Mouse (Mus musculus) left cerebral cortex, postnatal 4 days (tissue): ENCODE results near the gene Kcnd3. TPM values are rescaled to one million over a fixed set of nuclear protein-coding genes. Genes with fewer than 3 reads are reported as not detected.

Source experiments
- DNase-seq: peaks from one replicate; pipeline ENCODE4 v3.0.0-alpha.2; 2022
- intact Hi-C: fragments of 180-260 bp; cut with DNase I; formaldehyde crosslinking; loops from one replicate; pipeline ENCODE4 v1.15.1; 2025
- total RNA-seq, 2 experiments: library from RNA; stranded (reverse); gene quantifications; 2 replicates each; pipeline ENCODE4 v1.2.3; 2021

Kcnd3 gene
- total RNA-seq, 2 experiments from 2014 or later: 35.8 to 41.2 TPM

DNA sequence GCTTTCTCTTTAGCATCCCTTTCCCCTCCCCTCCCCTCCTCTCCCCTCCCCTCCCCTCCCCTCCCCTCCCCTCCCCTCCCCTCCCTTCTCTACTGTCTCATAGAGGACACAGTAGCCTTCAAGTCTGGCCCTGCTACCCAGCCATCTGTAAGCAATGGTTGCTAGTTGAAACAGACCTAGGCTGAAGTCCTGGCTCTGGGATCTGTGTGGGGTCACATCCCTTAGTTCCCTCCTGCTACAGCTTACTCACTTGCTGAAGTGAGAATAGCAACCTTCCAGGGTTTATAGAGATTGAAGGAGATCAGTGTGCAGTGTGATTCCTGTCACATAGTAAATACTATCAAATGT, 262.7 kb downstream of the Kcnd3 start:
- intact Hi-C loops: no loop called here
- DNase-seq: no peak

DNA sequence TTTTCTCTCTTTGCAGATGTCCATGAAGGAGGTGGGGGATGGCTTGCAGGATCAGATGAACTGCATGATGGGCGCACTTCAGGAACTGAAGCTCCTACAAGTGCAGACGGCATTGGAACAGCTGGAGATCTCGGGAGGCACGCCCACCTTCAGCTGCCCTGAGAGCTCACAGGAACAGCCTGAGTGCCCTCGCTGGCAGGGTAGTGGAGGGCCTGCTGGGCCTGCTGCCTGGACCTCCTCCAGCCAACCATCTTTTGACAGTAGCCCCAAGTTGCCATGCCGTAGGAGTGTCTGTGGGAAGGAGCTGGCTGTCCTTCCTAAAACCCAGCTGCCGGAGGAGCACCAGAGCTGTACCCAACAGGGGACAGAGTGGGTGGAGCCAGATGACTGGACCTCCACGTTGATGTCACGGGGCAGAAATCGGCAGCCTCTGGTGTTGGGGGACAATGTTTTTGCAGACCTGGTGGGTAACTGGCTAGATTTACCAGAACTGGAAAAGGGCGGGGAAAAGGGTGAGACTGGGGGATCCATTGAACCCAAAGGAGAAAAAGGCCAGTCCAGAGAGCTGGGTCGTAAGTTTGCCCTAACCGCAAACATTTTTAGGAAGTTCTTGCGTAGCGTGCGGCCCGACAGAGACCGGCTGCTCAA, 264.3 kb downstream of the Kcnd3 start:
- DNase-seq: peak; percentile 89
- intact Hi-C loops: no loop called here

DNA sequence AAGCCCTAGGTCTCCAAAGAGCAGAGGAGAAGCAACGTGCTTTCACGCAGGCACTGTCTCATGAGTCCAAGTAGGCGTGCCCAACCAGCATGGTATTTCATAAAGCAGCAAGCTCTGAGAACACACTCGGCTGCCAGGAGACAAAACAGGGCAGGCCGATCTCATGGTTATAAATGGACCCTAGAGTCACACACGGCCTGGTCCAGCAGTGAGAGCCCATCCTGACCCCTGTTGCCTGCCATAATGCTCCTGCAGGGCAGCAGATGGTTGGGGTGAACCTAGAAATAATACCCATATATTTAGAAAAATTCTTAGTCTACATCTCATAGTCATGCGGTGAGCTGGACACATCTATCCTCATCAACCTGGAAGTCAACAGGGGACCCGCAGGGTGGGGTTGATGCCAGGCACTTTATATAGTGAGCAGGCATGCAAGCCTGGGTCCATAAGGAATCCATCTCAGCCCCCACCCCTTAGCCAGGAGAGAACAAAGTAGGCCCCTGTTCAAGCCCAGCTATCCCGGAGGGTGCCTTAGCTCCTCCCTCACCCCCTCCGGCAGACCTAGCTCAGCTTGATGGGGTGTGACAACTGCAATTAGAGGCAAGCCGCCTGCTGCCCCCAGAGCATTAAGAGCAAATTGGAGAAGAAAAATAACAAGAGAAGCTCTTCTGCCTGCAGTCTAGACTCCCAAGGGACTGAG, 265.9 kb downstream of the Kcnd3 start:
- peak; percentile 27 for DNase-seq
- intact Hi-C loops: no loop called here

DNA sequence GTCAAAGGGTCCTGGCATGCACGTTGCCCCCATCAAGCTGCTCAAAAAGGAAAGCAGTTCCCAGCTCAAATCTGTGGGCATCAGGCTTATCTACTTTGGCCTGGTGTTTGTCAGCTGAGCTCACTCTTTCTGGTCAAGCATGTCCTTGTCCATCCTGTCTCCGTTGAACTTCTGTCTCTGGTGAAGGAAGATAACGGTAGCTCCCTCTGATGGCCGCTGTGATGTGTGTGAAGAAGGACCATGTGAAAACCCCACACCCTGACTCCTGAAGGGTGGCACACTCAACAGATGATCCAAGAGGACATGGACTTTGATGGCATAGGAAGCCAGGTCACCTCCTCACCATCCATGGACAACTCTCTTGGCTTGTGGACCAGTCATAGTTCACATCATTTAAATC, 266.6 kb downstream of the Kcnd3 start:
- intact Hi-C loops: no loop called here
- DNase-seq: no peak

DNA sequence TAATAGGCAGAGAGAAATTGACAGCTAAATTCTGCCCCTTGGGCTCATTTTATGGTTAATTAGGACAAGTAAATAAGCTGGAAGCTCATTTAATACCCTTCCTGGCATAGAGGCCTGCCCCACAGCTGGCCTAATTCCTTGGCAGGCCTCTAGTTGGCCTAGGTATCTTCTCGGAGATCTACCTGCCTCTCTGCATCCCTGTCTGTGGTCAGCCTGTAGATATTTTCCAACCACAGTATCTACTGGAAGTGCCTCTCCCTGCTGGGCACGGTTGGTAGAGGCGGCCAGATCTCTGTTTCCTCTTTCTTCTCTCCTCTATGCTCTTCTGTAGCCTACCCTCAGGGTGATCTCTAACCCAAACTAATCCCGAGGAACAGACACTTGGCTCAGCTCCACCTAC, 267.8 kb downstream of the Kcnd3 start:
- no peak for DNase-seq
- intact Hi-C loops: loop anchor here (5.0 kb wide), 1 partner anchor 33 kb away; the partner anchor contains the start of gene Ddx20

DNA sequence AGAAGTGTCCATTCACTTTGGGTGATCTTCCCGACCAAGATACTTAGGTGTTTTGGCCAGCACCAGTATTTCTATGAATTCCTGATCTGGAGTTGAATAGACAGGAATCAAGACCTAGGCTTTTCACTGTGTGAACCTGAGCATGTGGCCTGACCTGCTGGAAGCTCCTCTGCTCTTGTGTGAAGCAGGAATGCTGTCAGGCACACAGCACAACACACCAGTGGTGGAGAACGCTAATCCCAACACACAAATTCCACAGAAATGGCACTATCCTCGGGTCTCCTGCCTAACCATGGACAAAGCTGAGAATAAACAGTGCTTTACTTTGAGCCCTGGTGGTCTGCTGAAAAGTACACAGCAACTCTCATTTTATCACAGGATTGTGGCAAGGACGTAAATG, 268.4 kb downstream of the Kcnd3 start:
- no peak for DNase-seq
- intact Hi-C loops: loop anchor here (5.0 kb wide), 1 partner anchor 33 kb away; the partner anchor contains the start of gene Ddx20

DNA sequence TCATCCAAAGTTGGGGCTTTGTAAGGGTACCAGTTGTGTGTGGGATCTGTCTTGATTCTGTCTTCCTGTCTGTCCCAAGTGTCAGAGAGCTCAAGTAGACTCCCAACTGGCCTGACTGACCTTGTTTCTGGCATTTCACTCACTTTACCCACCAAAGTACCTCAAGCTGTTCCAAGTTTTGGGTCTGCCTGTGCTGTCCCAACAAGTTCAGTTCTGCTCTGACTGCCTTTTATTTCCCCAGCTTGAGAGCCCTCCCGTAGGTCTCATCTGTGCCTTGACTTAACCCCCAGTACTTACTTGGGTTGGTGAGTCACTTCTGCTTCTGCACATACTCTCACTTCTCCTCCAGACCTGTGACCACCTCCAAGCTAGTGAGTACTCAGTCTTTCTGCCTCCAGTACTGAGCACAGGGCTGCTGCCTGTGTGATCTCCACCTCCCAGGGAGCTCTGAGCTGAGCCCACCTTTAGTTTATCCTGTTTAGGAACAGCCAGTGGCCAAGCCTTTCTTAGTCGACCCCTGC, 269.6 kb downstream of the Kcnd3 start:
- intact Hi-C loops: loop anchor here (5.0 kb wide), 1 partner anchor 34 kb away; the partner anchor contains the start of gene Ddx20
- DNase-seq: no peak

DNA sequence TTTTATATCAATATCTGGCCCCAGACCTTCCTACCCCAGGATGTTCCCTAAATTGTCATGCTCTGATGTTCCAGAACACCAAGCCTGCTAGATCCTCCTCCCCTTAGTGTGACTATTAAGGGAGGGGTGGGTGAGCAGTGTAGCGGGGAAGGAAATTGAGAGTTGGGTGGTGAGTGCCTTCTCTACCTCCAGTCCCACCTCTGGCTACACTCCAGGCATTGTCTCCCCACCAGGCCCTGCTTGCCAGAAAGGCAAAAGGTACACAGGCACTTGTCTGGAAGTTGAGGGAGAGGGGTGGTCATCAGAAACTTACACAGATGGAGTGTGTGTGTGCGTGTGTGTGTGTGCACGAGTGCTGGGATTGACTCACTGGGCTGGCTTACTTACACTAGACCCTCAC, 270.4 kb downstream of the Kcnd3 start:
- no peak for DNase-seq
- intact Hi-C loops: loop anchor here (5.0 kb wide), 1 partner anchor 35 kb away; the partner anchor contains the start of gene Ddx20

Other genes with a start within 250 kb of the Kcnd3 start
- gene Ddx20, start 235.2 kb downstream of the Kcnd3 start, total RNA-seq: 10 to 100 TPM; 15.3 to 16.3 TPM